Mouse (Mus musculus) thymus, adult 2 months (tissue): Measurements from ENCODE around the gene Olfr311.

ENCODE experiments used
- CTCF ChIP-seq: fragments of 200-500 bp; IDR thresholded peaks from 2 replicates; pipeline ENCODE4 v1.5.1; 2012; ENCODE audit warnings: mild to moderate bottlenecking, control low read depth, low read length, moderate library complexity, borderline replicate concordance; ENCODE audit not compliant: control insufficient read depth, poor library complexity, insufficient read depth; ENCODE audit errors: extremely low read depth
- POLR2A ChIP-seq: fragments of 200-500 bp; IDR thresholded peaks from 2 replicates; pipeline ENCODE4 v1.6.1; 2012; ENCODE audit warnings: mild to moderate bottlenecking, low read length, control low read depth, moderate library complexity; ENCODE audit not compliant: control insufficient read depth, poor library complexity, insufficient read depth; ENCODE audit errors: extremely low read depth

DNA sequence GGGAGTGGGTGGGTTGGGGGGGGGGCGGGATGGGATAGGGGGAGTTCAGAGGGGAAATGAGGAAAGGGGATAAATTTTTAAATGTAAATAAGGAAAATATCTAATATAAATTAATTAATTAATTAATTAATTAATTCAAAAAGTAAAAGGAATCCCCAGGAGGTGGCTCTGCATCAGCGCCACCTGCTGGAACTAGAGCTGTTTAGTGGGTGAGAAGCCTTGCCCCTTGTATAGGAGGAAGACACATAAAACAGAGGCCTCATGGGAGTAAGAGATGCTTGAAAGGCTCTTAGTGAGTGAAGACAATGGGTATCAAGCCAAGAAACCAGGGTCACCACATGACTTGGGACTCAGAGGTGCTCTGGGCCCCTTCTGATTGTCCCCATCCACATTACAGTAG lies 43.2 kb upstream of the Olfr311 start:
- no peak for TF ChIP-seq CTCF
- no peak for TF ChIP-seq POLR2A
